Mouse (Mus musculus) inflammation-experienced regulatory T-cells (primary cell): ENCODE results near the gene Ccnb2. TPM values are rescaled to one million over a fixed set of nuclear protein-coding genes. Genes with fewer than 3 reads are reported as not detected.

Source experiments
- polyA plus RNA-seq, 2 experiments: library from polyadenylated mRNA; unstranded; fragments of 100-300 nt; shearing (Covaris generic); gene quantifications; one replicate each; pipeline ENCODE4 v1.2.1; 2017

Gene Ccnb2
- 1 to 10 TPM in 1 of 2 experiments, under 1 TPM in 1; 0.86 to 7.8 TPM for polyA plus RNA-seq

GRCm38 (mm10) chr9:70421257-70422056, at the start of gene Ccnb2:
TSS of gene Ccnb2 (minus strand) at chr9:70421547.

Other genes with a start within 250 kb of the Ccnb2 start
- gene Myo1e, start 214.2 kb downstream of the Ccnb2 start, polyA plus RNA-seq = 10 to 100 TPM; 28.2 to 68.9 TPM
- 10 to 100 TPM; 43.5 to 48.7 TPM for gene Rnf111, start 82.2 kb upstream of the Ccnb2 start, polyA plus RNA-seq
- gene Sltm, start 121.2 kb upstream of the Ccnb2 start, polyA plus RNA-seq = 100 to 1,000 TPM; 121 to 131 TPM
- 1 to 10 TPM; 4.1 to 5.8 TPM for gene Gm10642, start 234.7 kb upstream of the Ccnb2 start, polyA plus RNA-seq
- gene Mindy2, start 235.6 kb upstream of the Ccnb2 start, polyA plus RNA-seq = 10 to 100 TPM; 89.9 to 98.3 TPM